Comparison of ENCODE assay signal across 17 mouse cellular contexts in genomic region chr8:121842064-121842955, GRCm38 (mm10). TPM values are rescaled to one million over a fixed set of nuclear protein-coding genes. Genes with fewer than 3 reads are reported as not detected.
A peak's percentile ranks its signal among the peaks of the same experiment; 100 is the strongest.
DNase-seq lines count a peak whose midpoint lies in the region; TF ChIP-seq lines count a peak whose summit lies in the region.
"Had no signal": no experiment of that assay in that cellular context is flagged by ENCODE, and none has a peak within 500 bp of the region (broad histone marks: within the 10 kb centered on the region; RNA-seq: fewer than 3 reads in every experiment).

No protein-coding gene starts in this region.

- no peak overlapping the region for H3K4me3 ChIP-seq in bone marrow, adult 2 months (replicated peaks; ENCODE audit: control insufficient read depth, low read depth, low read length)
- H3K4me3 ChIP-seq: embryonic facial prominence, embryonic 13.5 days; forebrain, embryonic 13.5 days; gastrocnemius, adult 2 months; heart, adult 2 months; heart, embryonic 12.5 days; hindbrain, embryonic 10.5 days; intestine, embryonic 15.5 days had no signal

- TF ChIP-seq POLR2A in bone marrow, adult 2 months (IDR thresholded peaks at IDR 0.05; ENCODE audit: borderline replicate concordance, control insufficient read depth, low read depth, low read length) = no peak

- WGBS in bone marrow, adult 2 months = 84% methylated on average over 8 of the region's 8 CpGs

- peak overlapping the region; percentile 10; the same call in 1 of the 2 replicates for H3K27ac ChIP-seq in bone marrow, adult 2 months (ENCODE audit: control insufficient read depth, insufficient read depth, low read depth, low read length, poor library complexity)
- H3K27ac ChIP-seq: embryonic facial prominence, embryonic 13.5 days; forebrain, embryonic 13.5 days; gastrocnemius, adult 2 months; heart, adult 2 months; hindbrain, embryonic 10.5 days; hindbrain, embryonic 14.5 days; intestine, embryonic 15.5 days had no signal

- peak; percentile 2 for DNase-seq in adrenal gland, postnatal 14 days
- no peak for DNase-seq in adrenal gland, postnatal 10 days
- DNase-seq in cerebellum, adult 9-11 months = peak; percentile 13
- no peak for DNase-seq in cerebellum, postnatal 4 days (ENCODE audit: low spot score in 2 of 2)
- DNase-seq in testis, postnatal 10 days (ENCODE audit: low spot score) = peak; percentile 38
- no peak for DNase-seq in testis, postnatal 14 days (ENCODE audit: low spot score)
- no peak for DNase-seq in spleen, postnatal 36 days (ENCODE audit: low spot score in 2 of 2)
- DNase-seq: adrenal gland, adult 8-10 months; gastrocnemius, adult 2 months; heart, adult 2 months had no signal

- H3K4me1 ChIP-seq in bone marrow, adult 2 months (ENCODE audit: control insufficient read depth, insufficient read depth, low read length) = peaks cover 1% of the 10 kb centered on the region; the same call in 1 of the 2 replicates
- H3K4me1 ChIP-seq: embryonic facial prominence, embryonic 13.5 days; heart, embryonic 12.5 days; intestine, embryonic 15.5 days had no signal

- TF ChIP-seq CTCF in bone marrow, adult 2 months (IDR thresholded peaks at IDR 0.05; ENCODE audit: control insufficient read depth, insufficient read depth, low read length) = no peak

RNA-seq across cellular contexts. Expression of gene Klhdc4, which starts 12.9 kb away (rescaled TPM):
- 20.4 and 22.3 TPM in 2 replicates for total RNA-seq in adrenal gland, postnatal 14 days (2021)
- total RNA-seq in adrenal gland, postnatal 10 days (2021) = 10 to 100 TPM; 18.0 to 20.4 TPM
- 49.4 and 56.2 TPM in 2 replicates for polyA plus RNA-seq in bone marrow, adult 2 months (2011; ENCODE audit: insufficient read depth, insufficient read length, low replicate concordance, missing spikeins)

Comparison
In these comparisons a context has a peak if more than half of its experiments do, and no peak if none do; other contexts are left out.
1. DNase-seq: peak in adrenal gland, postnatal 14 days (single experiment), cerebellum, adult 9-11 months (single experiment) and testis, postnatal 10 days (single experiment); none in adrenal gland, postnatal 10 days (single experiment), cerebellum, postnatal 4 days (0 of 2), testis, postnatal 14 days (single experiment) and spleen, postnatal 36 days (0 of 2).